Mouse (Mus musculus) cortical plate, adult 2 months (tissue): ENCODE measurements around the gene Rcc1.

Experiments used
- CTCF ChIP-seq: fragments of 200-500 bp; IDR thresholded peaks from 2 replicates; pipeline ENCODE4 v1.5.1; 2011; ENCODE audit warnings: mild to moderate bottlenecking, control low read depth, low read length; ENCODE audit not compliant: insufficient read depth; ENCODE audit errors: extremely low read depth
- POLR2A ChIP-seq: fragments of 200-500 bp; IDR thresholded peaks from 2 replicates; pipeline ENCODE4 v1.6.1; 2011; ENCODE audit warnings: mild to moderate bottlenecking, low read length, control low read depth; ENCODE audit not compliant: insufficient read depth; ENCODE audit errors: extremely low read depth

- TF ChIP-seq POLR2A = no peak
- TF ChIP-seq CTCF = no peak
These were observed 43.7 kb upstream of the Rcc1 start for GRCm38 (mm10) chr4:132397120-132397519.
